Mouse (Mus musculus): ENCODE data around the gene Fgd3. TPM values are rescaled to one million over a fixed set of nuclear protein-coding genes. Genes with fewer than 3 reads are reported as not detected.

Fgd3 gene
- polyA plus RNA-seq, 1 experiment from 2014 or later: 0.60 TPM

GRCm38 (mm10) chr13:49267645-49268044, 52.5 kb downstream of the Fgd3 start:
- H3K27me3 ChIP-seq (replicated peaks; ENCODE audit: control insufficient read depth, insufficient read depth, low read length): no peaks in the 10 kb centered on the region
- no peaks in the 10 kb centered on the region for H3K4me1 ChIP-seq (replicated peaks; ENCODE audit: control insufficient read depth, insufficient read depth, low read length)
- H3K9me3 ChIP-seq (ENCODE audit: control insufficient read depth): no peaks in the 10 kb centered on the region
- H3K4me2 ChIP-seq (replicated peaks; ENCODE audit: low read depth): no peak overlapping the region
- no peak overlapping the region for H3K9ac ChIP-seq (ENCODE audit: low read depth, low read length)
- H3K4me3 ChIP-seq (ENCODE audit: low read depth, low read length): no peak overlapping the region
- TF ChIP-seq CTCF (IDR thresholded peaks at IDR 0.05; ENCODE audit: low read depth): no peak
- no peak overlapping the region for H3K27ac ChIP-seq (ENCODE audit: low read depth, low read length)
- WGBS: 54% methylated on average over 2 of the region's 2 CpGs
- ATAC-seq: no peak
- peaks cover 4% of the 10 kb centered on the region; the same call in 1 of the 2 replicates for H3K36me3 ChIP-seq (ENCODE audit: control insufficient read depth, insufficient read depth)

- Histone ChIP-seq H3K4me1 (replicated peaks; ENCODE audit: control insufficient read depth, insufficient read depth, low read length) (no peaks in the 10 kb centered on the region), H3K9me3 (ENCODE audit: control insufficient read depth) (no peaks in the 10 kb centered on the region), H3K27me3 (replicated peaks; ENCODE audit: control insufficient read depth, insufficient read depth, low read length) (no peaks in the 10 kb centered on the region), H3K4me3 (ENCODE audit: low read depth, low read length) (no peak overlapping the region), H3K9ac (ENCODE audit: low read depth, low read length) (no peak overlapping the region), H3K27ac (ENCODE audit: low read depth, low read length) (no peak overlapping the region), H3K4me2 (replicated peaks; ENCODE audit: low read depth) (no peak overlapping the region), H3K36me3 (ENCODE audit: control insufficient read depth, insufficient read depth) (no peaks in the 10 kb centered on the region; the same call in 1 of the 2 replicates)
- WGBS: 65% methylated on average over 15 of the region's 15 CpGs
- no peak for ATAC-seq
- TF ChIP-seq CTCF (IDR thresholded peaks at IDR 0.05; ENCODE audit: low read depth): no peak
These were observed 59.9 kb downstream of the Fgd3 start for GRCm38 (mm10) chr13:49260036-49260722.

DNA sequence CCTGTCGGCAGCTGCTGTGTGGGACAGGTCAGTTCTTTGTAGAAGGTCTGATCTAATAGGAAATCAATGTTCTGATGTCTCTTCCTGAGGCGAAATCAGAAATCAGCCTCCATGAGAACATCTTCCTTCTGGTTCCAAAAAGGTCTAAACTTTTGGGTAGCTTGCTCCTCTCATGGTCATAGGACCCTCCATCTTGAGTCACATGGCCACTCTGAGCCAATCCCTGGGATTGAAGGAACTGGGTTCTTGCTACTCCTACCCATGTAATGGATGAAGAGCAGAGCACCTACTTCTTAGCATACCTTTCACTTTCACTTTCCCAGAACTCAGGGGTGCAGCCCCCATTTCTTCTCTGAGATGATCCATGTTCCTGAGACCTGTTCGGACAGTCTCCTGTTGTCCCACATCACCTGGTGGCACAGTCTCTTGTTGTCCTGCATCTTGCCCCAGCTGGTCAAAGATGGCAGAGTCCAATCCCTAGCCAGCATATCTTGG, 62.2 kb downstream of the Fgd3 start:
- Histone ChIP-seq H3K36me3 (ENCODE audit: control insufficient read depth, insufficient read depth) (no peaks in the 10 kb centered on the region), H3K4me2 (replicated peaks; ENCODE audit: low read depth) (no peak overlapping the region), H3K9me3 (ENCODE audit: control insufficient read depth) (no peaks in the 10 kb centered on the region), H3K27me3 (replicated peaks; ENCODE audit: control insufficient read depth, insufficient read depth, low read length) (no peaks in the 10 kb centered on the region), H3K4me3 (ENCODE audit: low read depth, low read length) (no peak overlapping the region), H3K27ac (ENCODE audit: low read depth, low read length) (no peak overlapping the region), H3K9ac (ENCODE audit: low read depth, low read length) (no peak overlapping the region), H3K4me1 (replicated peaks; ENCODE audit: control insufficient read depth, insufficient read depth, low read length) (no peaks in the 10 kb centered on the region)
- TF ChIP-seq CTCF (IDR thresholded peaks at IDR 0.05; ENCODE audit: low read depth): no peak
- no peak for ATAC-seq
- 67% methylated on average over 3 of the region's 3 CpGs for WGBS

- Histone ChIP-seq H3K4me3 (ENCODE audit: low read depth, low read length) (no peak overlapping the region), H3K4me2 (replicated peaks; ENCODE audit: low read depth) (no peak overlapping the region), H3K9ac (ENCODE audit: low read depth, low read length) (no peak overlapping the region), H3K27me3 (replicated peaks; ENCODE audit: control insufficient read depth, insufficient read depth, low read length) (peaks cover 1% of the 10 kb centered on the region; the same call in 1 of the 2 replicates), H3K4me1 (replicated peaks; ENCODE audit: control insufficient read depth, insufficient read depth, low read length) (0 out of 2 replicates have a peak, but pooled peaks cover under 1% of the 10 kb centered on the region), H3K36me3 (ENCODE audit: control insufficient read depth, insufficient read depth) (no peaks in the 10 kb centered on the region), H3K9me3 (ENCODE audit: control insufficient read depth) (no peaks in the 10 kb centered on the region), H3K27ac (ENCODE audit: low read depth, low read length) (no peak overlapping the region)
- no peak for ATAC-seq
- TF ChIP-seq CTCF (IDR thresholded peaks at IDR 0.05; ENCODE audit: low read depth): no peak
- WGBS: 86% methylated on average over 13 of the region's 13 CpGs
These were observed 67.4 kb downstream of the Fgd3 start for GRCm38 (mm10) chr13:49252746-49253145.

DNA sequence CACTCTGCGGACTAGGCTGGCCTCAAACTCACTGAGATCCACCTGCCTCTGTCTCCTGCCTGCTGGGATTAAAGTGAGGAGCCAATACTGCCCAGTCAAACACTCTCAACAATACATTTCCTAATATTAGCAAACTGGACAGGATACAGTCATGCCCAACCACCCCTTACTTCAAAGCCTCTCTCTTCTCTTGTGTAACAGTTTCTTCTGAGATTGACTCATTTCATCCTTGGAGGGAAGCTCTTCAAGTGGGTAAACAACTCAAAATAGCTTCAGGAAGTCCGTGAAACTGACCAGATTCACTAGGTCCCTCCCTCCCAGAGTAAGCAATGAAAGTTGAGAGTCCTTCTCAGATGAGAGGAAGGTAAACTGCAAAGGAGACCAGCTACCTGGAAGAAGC, 68.0 kb downstream of the Fgd3 start:
- Histone ChIP-seq H3K27ac (ENCODE audit: low read depth, low read length) (no peak overlapping the region), H3K4me2 (replicated peaks; ENCODE audit: low read depth) (no peak overlapping the region), H3K36me3 (ENCODE audit: control insufficient read depth, insufficient read depth) (no peaks in the 10 kb centered on the region), H3K9me3 (ENCODE audit: control insufficient read depth) (no peaks in the 10 kb centered on the region), H3K4me3 (ENCODE audit: low read depth, low read length) (no peak overlapping the region), H3K27me3 (replicated peaks; ENCODE audit: control insufficient read depth, insufficient read depth, low read length) (peaks cover 8% of the 10 kb centered on the region; the same call in 1 of the 2 replicates), H3K4me1 (replicated peaks; ENCODE audit: control insufficient read depth, insufficient read depth, low read length) (0 out of 2 replicates have a peak, but pooled peaks cover 7% of the 10 kb centered on the region), H3K9ac (ENCODE audit: low read depth, low read length) (no peak overlapping the region)
- 47% methylated on average over 2 of the region's 2 CpGs for WGBS
- no peak for ATAC-seq
- no peak for TF ChIP-seq CTCF (IDR thresholded peaks at IDR 0.05; ENCODE audit: low read depth)

- Histone ChIP-seq H3K27me3 (replicated peaks; ENCODE audit: control insufficient read depth, insufficient read depth, low read length) (peaks cover 14% of the 10 kb centered on the region; the same call in 1 of the 2 replicates), H3K4me1 (replicated peaks; ENCODE audit: control insufficient read depth, insufficient read depth, low read length) (0 out of 2 replicates have a peak, but pooled peaks cover 7% of the 10 kb centered on the region), H3K36me3 (ENCODE audit: control insufficient read depth, insufficient read depth) (no peaks in the 10 kb centered on the region), H3K9me3 (ENCODE audit: control insufficient read depth) (no peaks in the 10 kb centered on the region), H3K4me2 (replicated peaks; ENCODE audit: low read depth) (no peak overlapping the region), H3K27ac (ENCODE audit: low read depth, low read length) (no peak overlapping the region), H3K9ac (ENCODE audit: low read depth, low read length) (no peak overlapping the region), H3K4me3 (ENCODE audit: low read depth, low read length) (no peak overlapping the region)
- ATAC-seq: no peak
- no peak for TF ChIP-seq CTCF (IDR thresholded peaks at IDR 0.05; ENCODE audit: low read depth)
- 51% methylated on average over 4 of the region's 4 CpGs for WGBS
These were observed 69.2 kb downstream of the Fgd3 start for GRCm38 (mm10) chr13:49250716-49251517.

Data from intestine, postnatal 0 days (tissue).